Mouse (Mus musculus) megakaryocyte, embryonic 14.5 days (primary cell): ENCODE results near the gene Lamc3.

Source experiments
- FLI1 ChIP-seq: IDR thresholded peaks from 2 replicates; pipeline ENCODE4 v1.6.1; 2012; ENCODE audit warnings: low read length, inconsistent platforms, mixed read lengths
- GATA1 ChIP-seq: IDR thresholded peaks from 3 replicates; pipeline ENCODE4 v1.6.1; 2012; ENCODE audit warnings: mixed read lengths, low read length, inconsistent platforms, borderline replicate concordance

- TF ChIP-seq FLI1 (no peak), GATA1 (no peak)
These were observed at the start of gene Lamc3 for GRCm38 (mm10) chr2:31887030-31887429.
